Mouse (Mus musculus) mouse embryonic stem cell (cell line): ENCODE measurements around the gene Prkce.

Experiments used
- in situ Hi-C, 2 experiments: fragments of 300-500 bp; cut with MboI; formaldehyde crosslinking; loops; 1 replicate in 1 of 2; 3 replicates in 1 of 2; pipeline ENCODE4 v1.14.3; 2019 to 2020; ENCODE audit warnings: low sequenced_read_pairs in 2 of 2, low pct_unique_long_range_greater_than_20kb in 1 of 2, mixed read lengths in 1 of 2; ENCODE audit not compliant: unreplicated experiment in 1 of 2

The Prkce gene

DNA sequence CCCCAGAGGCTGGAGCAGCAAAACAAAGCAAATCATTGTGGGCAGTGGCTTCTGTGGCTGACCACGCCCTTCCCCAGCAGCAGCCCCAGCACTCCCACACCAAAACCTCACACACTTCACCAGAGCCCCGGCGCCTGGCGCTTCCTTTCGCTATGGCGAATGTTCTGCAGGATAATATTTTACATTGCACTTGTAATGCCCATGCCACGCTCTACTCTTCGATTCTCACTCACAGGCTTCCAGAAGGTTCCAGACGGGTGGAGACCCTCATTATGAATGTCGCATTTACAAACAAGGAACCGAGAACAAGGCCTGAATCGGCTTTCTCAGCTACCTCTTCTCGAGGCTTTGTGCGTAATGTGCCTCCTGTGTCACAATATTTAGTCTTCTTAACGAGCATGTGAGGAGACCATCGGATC is 75.5 kb downstream of the Prkce start:
- in situ Hi-C loops = no loop called here

DNA sequence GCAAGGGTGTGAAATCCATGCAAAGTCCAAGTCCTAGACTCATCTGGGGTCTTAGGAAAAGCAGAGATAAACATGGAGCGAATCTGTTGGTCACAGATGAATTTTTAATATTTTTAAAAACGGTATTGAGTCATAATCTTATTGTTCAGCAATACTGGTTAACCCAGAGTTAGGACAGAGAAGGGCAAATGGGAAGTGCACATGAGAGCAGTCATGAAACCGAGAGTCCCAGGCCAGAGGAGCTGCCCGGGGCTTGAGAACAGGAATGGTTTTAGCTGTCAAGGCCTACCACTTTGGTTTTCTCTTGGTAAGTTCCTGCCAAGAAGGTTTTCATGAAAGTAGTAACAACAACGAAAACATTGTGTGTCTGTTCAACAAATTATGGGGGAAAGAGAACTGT is 76.8 kb downstream of the Prkce start:
- in situ Hi-C loops = no loop called here

DNA sequence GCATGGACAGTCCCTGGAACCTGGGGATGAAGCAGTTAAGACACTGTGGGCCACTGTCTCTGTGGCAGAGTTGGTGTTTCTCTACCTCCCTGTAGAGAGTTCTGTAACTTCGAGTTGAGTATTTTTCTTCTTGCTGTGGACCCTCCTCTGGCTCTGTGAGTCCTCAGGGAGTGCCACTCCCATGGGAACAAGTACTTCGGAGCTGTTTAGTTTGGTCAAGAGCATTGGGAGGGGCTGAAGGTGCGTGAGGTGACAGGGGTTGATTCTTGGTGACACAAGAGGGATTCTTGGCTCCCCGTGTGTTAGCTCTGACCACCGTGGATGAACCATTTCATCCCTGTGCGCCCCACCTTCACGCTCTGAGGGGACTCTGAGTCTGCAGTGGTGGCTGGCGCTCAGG is 81.2 kb downstream of the Prkce start:
- in situ Hi-C loops = no loop called here

DNA sequence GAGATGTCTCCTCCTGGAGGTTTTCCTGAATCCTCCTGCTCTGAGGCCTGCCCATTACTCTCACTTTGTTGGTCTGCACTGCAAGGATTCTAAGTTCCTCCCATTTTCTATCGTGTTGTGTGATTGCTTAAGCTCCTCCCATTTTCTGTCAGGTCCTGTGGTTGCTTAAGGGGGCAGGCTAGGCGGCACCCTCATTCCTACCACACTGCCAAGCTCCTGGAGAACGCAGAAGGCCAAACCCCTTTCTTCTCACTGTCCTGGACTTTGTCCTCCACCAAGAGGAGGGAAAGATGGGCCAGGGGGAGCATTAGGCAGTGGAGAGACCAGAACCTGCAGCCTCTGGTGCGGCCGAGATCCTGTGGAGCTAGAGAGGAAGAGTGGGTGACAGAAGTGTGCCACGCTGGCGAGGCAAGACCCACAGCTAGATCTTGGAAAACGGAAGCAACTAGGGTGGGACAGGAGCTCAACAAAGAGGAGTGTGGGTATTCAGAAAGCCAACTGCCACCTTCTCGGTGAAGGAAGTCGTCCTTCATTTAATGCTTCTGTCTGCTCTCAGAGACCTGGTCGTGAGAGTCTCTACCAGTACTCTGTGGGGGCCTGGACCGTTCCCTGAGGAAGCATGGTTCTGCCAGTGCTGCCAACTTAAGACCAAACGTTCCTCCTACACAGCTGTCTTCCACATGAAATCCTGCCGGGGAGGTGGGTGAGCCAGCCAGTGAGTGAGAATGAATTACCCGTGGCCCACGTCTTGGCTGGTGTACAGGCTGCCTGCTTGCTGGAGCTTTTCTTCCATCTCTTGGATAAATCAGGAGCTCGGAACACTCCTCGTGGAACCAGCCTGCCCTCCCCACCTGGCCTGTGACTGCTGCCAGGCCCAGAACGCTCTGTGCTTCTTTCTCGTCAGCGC is 82.2 kb downstream of the Prkce start:
- in situ Hi-C loops = no loop called here

DNA sequence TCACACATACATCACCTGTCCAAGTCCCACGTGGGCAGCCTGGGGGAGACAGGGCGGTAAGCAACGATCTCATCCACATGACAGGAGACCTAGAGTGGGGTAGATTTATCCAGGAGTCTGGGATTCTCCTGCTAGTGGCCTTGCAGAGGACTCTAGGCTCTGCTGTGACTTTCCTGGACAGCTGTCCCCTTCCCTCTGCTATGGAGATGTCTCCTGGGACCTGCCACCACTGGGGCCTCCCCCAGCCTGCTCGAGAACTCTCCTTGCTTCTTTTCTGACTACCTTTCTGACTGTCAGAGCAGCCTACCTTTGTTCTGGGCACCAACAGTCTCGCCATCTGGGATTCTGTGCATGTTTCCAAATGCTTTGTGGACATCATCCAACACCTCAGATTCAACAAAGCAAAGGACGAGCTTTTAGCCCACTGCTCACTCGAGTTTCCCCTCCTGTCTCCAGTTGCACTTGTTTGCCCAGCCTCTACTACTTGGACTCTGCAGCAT is 82.9 kb downstream of the Prkce start:
- in situ Hi-C loops = no loop called here

DNA sequence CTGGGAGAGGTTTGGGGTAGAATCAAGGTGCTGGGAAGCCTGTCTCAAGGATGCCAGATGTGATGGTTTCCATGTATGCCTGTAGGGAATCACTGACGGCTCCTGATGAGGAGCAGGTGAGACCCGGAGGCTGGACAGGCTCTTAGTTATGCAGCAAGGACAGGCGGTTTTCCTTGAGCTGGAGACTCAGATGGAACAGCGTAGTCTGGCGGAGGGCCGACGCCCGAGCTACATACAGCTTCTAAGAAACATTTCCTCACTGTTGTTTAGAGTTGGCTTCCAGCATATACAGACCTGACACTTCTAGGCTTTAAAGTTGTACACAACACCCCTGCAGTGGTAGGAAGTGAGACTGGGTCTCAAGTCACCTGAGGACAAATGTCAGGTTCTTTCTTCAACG is 86.3 kb downstream of the Prkce start:
- in situ Hi-C loops = no loop called here

DNA sequence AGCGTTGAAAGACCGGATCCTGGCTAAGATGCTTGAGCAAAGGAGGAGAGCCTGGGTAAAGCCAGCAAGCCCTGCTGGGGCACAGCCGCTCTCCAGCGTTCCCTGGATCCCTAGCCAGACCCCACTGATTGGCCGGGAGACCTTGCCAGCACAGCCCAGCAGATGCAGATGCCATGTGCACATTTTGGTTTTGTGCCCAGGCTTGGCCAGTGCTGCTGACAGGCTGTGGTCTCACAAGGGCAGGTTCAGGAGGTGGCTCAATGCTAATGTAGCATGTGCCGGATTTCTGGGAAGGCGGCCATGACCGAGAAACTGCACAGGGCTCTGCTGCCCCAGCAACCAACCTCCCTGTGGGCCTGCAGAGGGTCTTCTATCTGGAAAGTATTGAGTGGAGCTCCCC is 86.7 kb downstream of the Prkce start:
- in situ Hi-C loops = no loop called here

DNA sequence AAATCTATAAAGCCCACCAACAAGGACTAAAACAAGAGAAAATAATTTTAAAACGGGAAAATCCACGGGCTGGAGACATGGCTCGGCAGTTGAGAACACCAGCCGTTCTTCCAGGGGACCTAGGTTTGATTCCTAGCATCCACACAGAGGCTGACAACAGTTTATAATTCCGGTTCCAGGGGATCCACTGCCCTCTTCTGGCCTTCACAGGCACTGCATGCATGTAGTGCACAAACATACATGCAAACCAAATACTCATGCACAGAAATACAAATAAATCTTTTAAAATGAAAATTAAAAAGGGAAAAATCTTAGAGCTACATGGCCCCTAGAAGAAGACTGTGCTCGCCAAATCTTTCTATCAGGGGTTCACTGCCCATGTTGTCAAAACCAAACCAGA is 87.4 kb downstream of the Prkce start:
- in situ Hi-C loops = no loop called here

DNA sequence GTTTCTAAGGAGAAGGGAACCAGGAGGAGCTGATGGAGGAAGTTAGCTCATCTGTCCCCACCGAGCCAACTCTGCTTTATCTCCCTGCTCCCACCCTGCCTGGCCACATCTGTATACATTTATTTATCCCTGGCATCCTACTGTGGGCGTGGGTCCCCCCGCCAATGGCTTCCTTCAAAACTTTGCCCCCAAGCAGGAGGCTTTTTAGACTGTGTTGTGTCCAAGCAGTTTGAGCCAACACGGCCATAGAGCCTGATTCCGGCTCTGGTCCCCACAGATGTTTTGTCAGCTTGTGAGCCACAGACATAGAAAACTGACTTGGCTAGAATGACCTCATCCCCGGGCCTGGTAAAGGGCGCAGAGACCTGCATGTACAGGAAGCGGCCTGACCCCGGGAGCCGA is 89.1 kb downstream of the Prkce start:
- in situ Hi-C loops = no loop called here

DNA sequence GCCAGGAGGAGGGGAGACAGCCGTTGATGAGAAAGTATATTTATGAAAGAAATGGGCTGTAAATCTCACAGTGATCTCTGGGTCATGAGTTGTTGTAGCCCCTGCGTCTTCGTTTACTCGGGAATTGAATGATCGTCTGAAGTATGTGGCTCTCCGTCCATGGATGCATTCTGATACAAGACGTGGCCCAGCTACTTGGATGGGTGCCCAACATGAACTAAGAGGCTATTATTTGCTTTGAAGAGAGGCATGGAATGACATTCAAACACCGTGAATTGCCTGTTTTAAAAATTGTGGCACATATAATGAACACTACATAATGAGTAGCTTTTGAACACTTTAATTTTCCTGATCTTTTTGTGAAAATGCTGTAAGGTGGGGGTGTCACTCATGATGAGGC is 93.5 kb downstream of the Prkce start:
- in situ Hi-C loops = no loop called here

DNA sequence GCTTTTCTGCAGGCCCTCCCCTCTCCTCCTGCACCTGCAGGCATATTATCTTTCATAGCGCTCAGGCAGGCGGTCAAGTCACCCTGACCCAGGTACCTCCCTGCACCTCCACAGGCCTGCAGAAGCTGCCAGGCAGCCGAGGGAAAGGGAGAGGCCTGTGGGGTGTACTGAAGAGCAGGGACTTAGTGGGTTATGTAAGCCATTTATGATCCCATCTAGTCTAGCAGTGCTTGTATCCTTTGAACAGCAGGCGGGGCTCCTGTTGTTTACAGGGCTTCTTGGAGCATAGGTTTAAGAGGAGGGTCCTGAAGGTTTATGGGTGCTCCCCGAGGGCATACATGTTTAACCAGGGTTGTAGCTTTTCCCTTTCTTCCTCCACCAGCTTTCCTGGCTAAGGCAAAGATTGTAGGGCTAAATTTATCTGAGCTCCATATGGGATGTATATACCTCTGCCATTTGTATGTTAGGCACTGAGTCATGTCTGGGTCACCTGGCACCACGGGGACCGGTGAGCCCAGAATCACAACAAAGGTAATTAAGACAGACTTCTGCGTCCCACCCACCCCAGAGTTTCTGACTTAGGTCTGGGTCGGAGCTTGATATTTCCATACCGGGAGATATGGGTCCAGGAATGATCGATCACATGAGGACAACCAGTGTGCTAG is 96.5 kb downstream of the Prkce start:
- in situ Hi-C loops = no loop called here

DNA sequence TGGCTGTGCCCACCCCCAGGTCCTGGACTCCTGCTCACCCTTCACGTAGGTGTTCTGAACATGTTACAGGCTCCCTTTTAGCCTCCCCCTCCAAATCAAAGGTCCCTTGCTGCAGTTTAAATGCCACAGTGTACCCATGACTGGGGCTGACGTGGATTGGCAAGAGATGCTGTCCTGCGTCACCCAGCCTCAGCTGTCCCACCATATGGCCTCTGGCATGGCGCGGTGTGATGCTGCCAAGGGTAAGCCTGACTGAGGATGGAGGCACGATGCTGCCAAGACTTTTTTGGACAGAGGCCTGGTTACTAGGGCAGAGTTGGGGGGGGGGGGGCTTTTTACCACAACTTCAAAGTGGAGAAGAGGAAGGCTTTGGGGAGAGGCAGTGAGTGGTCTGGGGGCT is 98.5 kb downstream of the Prkce start:
- in situ Hi-C loops = no loop called here

DNA sequence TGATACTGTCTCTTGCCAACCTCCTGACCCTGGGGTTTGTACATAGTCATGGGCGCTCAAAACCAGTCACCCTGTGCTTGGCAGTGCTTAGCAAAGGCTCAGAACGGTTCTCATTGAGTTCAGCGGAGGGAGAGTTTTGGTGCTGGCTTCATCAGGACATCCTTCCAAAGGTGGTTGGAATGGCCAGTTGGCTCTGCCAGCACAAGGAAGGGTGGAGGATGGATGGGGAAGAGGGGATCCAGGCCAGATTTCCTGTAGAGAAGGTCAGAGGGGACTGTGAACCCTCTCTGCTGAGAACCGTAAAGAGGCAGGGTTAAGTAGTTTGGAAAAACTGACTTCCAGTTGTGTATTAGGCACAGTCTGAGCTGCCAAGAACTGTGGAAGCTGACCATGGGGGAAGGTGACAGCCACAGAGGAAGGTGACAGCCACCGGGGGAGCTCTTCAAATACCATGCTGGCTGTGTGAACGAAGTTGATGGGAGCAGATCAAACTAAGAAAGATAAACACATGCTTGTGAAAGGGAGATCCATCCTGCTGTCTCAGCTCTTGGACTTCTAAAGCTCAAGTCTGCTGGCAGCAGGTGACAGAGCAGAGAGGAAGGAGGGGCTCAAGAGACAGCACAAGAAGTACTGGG is 99.7 kb downstream of the Prkce start:
- in situ Hi-C loops = no loop called here

DNA sequence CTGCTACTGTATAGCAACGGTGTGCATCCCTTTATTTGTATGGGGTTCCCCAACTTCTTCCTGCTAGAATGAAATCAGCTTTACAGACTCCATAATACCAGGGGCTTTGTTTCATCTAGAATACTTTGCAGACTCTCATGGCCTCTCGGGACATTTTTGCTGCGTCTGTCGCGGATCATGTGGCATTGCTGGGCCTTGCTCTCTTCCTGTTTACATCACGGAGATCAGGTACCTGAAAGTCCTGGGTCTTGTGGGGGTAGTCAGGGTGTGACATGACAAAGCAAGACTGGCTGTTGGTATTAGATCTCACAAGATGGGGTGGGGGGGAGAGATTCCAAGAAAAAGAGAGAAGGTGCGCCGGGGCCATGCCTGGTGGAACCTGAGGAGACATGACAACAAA is 102.1 kb downstream of the Prkce start:
- in situ Hi-C loops = no loop called here

DNA sequence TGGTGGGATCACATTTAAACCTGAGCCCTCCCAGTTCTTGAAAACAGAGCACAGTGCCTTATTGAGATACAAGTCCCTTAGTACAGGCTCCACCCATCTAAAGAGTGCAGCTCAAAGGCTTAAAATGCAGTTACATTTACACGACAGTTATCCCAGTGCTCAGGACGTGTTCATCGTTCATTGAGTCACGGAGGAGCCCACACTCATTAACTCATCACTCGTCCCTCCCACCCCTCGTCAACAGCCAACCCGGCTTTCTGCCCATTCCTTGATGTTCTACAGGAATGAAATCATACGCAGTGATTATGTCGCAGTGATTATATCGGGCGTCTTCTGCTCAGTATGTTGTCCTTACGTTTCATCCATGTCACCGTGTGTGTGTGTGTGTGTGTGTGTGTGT is 102.9 kb downstream of the Prkce start:
- in situ Hi-C loops = no loop called here

DNA sequence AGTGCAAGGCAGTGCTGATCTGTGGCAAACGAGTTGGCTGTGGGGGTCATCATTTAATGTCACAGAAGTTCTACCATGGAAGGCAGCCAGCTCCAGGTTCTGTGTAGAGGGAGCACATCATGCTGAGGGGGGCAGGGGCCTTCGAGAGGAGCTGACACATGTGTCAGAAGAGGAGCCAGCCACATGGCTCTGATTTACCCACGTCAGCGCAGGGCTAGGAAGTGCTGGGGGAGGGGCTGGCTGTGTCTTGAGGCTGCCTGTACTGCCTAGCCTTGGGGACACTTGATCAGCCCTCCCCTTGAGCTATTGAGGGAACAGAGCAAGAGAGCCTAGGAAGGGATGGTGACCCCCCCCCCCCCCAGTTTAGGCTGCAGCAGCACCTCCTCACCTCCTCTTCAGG is 103.7 kb downstream of the Prkce start:
- in situ Hi-C loops = no loop called here

DNA sequence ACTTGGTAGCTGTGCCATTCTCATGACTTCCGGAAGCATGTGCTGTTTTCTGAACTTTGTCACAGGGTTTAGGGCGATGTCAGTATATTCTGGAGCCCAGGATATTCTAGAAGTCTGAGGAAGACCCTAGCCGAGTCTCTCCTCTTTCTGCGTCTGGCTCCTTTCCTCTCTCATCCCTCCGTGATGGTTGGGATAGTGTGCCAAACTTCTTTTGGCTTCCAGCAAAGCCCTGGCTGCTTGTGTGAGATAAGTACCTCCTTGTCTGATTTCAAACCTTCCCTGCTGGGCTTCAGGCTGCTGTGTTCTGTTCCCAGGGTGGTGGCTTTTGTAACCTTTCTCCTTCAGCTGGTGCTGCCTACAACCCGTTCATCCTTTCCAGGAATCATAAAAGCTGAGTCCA is 105.4 kb downstream of the Prkce start:
- in situ Hi-C loops = no loop called here

DNA sequence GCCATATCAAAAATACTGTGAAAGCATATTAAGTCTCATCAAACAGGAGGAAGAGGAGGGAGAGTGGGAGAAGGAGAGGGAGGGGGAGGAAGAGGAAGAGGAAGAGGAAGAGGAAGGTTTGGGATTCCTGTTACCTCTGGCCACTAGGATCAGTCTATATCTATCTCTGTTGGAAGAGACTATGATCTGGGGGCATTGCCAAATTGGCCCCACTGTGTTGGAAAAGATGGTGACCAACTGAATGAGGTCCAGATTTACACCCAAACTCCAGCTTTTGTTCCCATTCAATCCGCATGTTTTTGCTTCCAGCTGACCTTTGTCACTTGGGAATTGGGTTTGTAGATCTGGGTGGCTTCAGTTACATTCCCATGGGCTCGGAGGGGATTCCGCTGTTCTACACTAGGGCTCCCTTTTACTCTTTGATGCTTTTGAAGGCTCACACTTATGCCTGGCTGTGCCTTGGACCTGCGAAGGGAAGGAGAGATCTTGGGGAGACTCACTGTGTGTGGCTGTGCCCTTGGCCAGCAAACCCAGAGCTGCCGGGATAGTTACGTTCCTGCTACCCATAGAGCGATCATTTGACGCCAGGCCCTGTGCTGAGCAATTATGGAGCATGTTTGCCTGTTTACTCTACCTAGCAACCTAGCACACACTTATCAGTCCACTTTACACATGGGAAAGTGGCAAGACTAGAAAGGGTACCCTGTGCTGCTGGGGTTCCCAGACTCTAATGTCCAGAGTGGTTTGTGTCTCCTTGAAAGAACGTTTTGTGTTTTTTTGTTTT is 106.2 kb downstream of the Prkce start:
- in situ Hi-C loops = no loop called here

DNA sequence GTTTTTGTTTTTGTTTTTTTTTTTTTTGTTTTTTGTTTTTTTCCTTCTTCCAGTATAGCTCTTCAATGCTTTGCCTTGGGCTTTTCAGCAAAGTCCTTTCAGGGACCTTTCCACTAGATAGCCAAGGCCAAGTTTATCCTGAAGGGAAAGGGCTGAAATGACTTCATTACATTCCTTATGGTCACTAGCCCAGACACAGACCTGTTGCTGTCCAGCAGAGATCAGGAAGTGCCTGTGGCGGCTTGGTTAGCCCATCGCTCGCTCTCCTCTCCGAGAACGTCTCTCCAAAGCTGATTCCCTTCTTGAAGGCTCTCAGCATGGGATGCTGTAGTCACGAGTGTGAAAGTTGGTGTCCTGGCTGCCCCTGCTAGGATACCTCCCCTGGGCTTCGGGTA is 106.8 kb downstream of the Prkce start:
- in situ Hi-C loops = no loop called here
